Mouse (Mus musculus) olfactory bulb, adult 2 months (tissue): ENCODE data around the gene Atg10.

Experiments
- CTCF ChIP-seq: fragments of 200-500 bp; IDR thresholded peaks from 2 replicates; pipeline ENCODE4 v1.5.1; 2012; ENCODE audit warnings: low read depth, mild to moderate bottlenecking, low read length, moderate library complexity; ENCODE audit not compliant: insufficient read depth
- POLR2A ChIP-seq: fragments of 200-500 bp; IDR thresholded peaks from 2 replicates; pipeline ENCODE4 v1.6.1; 2012; ENCODE audit warnings: mild to moderate bottlenecking, low read depth, low read length, moderate library complexity; ENCODE audit not compliant: insufficient read depth

GRCm38 (mm10) chr13:91093162-91093561 lies 130.6 kb downstream of the Atg10 start:
- TF ChIP-seq CTCF (no peak), POLR2A (no peak)
